Mouse (Mus musculus) liver (tissue): Measurements from ENCODE around the gene Chek2.
A peak's percentile ranks its signal among the peaks of the same experiment; 100 is the strongest.

Source experiments
- DNase-seq: peaks from one replicate; pipeline ENCODE4 v3.0.0-alpha.2; 2020; ENCODE audit warnings: mixed read lengths

Gene Chek2

GRCm38 (mm10) chr5:110839678-110840365 is at the start of gene Chek2, which contains the start of gene Hscb:
Chek2 (plus strand) TSS chr5:110839979.
Hscb (minus strand) TSS chr5:110839777.
- DNase-seq, result peak; percentile 97

- no peak for DNase-seq
These were observed 45.4 kb upstream of the Chek2 start for GRCm38 (mm10) chr5:110794363-110794762.

DNA sequence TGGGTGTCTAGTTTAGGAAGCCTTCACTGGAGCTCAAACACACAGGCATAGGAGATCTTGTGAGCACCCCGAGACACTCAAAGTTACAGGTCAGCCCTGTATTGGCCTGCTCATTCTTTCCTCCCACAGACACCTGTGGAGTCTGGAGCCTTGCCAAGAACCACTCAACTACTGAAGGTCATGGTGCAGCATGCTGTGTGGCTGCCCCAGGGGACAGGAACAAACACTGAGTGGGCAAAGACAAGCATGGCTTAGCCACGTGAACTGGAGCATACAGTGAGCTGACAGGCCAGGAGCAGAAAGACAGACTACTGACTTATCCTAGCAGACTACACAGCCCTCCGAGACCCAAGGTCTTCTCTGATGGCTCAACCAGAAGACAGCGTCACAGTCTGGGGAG is 42.1 kb upstream of the Chek2 start:
- peak; percentile 56 for DNase-seq

DNA sequence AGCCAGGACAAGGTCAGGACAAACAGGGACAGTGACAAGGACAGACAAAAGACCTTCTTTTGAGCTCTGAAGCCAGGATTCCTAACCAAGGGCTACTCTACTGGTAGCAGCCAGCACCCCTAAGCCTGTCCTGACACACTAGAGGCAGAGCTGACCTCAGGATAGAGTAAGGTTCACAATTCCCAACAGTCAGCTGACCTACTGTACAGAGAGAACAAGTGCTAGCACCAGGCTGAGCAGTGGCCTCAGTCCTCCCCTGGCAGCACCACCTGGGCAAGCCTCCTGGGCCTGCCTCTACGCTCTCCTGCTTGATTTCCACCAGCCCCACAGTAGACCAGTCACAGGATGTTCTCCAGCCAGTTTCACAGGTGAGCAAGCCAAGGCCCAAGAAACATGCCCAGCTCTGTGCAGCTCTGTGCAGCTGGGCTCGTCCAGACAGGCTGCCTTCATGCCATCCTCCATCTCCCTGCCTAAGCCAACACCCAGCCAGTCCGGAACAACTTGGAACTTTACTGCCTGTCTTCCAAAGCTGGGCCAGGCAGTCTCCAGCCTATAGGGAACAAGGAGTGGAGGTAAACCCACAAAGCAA is 38.6 kb upstream of the Chek2 start:
- DNase-seq, result no peak

GRCm38 (mm10) chr5:110802186-110802585 is 37.6 kb upstream of the Chek2 start:
- no peak for DNase-seq

- no peak for DNase-seq
These were observed 37.0 kb upstream of the Chek2 start for GRCm38 (mm10) chr5:110802809-110803208.

DNA sequence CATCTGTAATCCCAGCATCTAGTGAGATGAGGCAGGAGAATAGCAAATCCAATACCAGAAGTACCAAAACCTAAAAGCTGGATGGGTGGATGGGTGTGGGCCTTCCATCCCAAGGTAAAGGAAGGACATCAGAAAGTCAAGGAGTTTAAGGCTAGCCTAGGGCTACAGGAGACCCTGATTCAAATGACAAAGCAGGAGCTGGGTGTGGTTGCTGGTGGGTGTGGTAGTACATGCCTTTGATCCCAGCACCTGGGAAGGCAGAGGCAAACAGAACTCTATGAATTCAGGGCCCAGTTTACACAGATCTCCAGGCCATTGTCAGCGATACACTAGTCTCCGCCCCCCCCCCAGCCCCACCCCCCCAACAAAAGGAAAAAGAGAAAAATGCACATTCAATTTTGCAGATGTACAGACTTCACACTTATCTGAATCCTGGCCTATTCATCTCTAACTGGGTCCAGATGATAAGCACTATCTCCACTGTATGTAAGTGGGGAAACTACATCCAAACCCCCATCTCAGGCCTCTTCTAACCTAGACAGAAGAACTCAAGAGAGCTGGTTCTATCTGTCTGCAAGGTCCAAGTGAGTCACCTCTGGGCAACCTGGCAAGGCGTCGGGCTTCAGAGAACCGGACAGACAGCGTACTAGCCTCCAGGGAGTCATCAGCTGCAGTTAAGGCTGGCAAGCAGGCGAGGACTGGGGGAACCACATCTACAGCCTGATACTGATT is 35.6 kb upstream of the Chek2 start:
- DNase-seq, result no peak

GRCm38 (mm10) chr5:110806154-110806553 is 33.6 kb upstream of the Chek2 start:
- no peak for DNase-seq

DNA sequence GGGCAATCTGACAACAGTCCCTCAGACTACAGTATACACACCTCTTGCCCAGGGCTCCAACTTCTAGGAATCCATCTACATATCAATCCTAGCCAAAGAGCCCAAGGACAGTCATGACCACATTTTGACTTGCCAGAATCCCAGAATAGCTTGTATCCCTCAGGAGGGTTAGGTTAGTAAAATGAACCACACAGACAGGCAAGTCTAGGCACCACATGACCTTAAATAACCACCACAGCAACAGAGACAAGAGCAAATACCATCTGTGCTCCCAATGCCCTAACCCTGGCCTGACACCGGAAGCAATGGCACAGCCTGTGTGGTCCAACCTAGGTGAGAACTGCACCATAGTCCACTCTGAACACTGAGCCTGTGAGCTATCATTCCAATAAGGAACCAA is 33.1 kb upstream of the Chek2 start:
- no peak for DNase-seq

GRCm38 (mm10) chr5:110807453-110807852 is 32.3 kb upstream of the Chek2 start:
- DNase-seq, result no peak

DNA sequence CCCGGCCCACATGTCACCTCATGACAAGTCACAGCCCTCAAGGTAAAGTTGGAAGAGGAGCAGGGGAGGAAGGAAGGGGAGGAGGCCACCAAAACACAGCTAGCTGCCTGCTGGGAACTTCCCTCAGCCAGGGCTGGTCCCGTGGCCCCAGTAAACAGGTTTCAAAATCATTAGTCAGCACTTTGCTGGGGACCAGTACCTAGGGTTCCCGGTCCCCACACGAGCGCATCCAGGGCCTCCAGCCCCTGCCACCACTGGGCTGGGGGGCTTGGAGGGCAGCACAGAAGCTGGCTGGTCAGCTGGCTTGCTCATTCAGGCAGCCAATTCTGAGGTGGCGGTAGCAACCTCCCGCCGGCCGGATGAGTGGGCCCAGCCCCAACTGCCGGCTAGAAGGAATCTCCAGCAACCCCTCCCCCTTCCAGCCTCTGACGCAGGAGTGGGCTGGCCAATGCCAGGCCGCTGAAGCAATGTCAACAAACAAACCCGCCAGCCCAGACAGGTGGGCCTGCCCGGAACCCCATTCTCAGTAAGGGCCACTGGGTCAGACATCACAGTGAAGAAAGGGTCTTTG is 31.6 kb upstream of the Chek2 start:
- peak; percentile 91 for DNase-seq

- no peak for DNase-seq
These were observed 30.7 kb upstream of the Chek2 start for GRCm38 (mm10) chr5:110808821-110809666.

GRCm38 (mm10) chr5:110809667-110810325 is 30.0 kb upstream of the Chek2 start, which contains the start of gene Ulk1:
Ulk1 (minus strand) TSS chr5:110810097.
- DNase-seq, result peak; percentile 100

DNA sequence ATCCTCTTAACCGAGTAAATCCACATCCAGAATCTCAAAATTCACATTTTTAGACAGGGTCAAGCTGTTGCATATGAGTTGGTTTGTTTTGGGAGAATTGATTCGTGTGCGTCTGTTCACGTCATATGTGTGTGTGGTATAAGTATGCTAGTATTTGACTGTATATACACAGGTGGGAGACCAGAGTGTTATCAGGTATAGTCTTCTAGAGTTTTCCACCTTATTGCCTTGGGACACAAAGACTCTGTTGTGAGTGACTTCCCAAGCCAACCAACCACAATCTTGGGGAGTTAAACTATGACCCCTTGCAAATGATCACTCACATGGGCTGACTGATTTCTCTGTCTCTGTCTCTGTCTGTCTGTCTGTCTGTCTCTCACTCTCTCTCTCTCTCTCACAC is 15.4 kb upstream of the Chek2 start:
- DNase-seq, result no peak

DNA sequence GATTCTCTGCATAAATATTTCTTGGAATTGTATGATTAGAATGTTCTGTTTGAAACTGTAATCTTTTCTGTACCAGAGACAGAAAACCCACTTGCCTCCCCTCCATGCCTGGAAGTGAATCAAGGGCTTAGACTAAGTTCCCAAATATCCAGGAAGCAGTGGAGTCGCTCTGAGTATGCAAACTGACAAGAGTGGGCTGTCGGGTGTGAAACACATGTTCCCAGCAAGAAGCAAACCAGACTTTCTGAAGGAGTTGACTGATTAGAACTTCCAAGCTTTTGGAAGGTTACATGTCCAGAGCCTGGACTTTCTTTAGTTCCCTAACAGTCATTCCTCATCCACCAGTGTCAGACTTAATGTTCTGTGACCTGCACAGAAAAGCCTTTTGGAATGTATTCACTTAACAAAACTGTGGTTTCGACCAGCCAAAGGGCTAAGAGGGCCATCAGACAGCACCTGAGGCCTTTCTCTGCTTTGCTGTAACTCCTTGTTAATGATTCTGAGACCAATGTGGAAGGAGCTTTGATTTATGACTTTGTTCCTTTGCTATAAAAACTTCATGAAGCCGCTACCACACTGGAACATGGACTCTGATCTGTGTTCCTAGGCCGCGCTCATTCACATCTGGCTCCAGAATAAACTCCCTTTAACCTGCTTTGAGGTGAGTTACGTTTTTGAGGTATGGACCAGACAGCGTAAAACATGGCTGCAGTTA is 12.8 kb upstream of the Chek2 start:
- DNase-seq, result no peak

DNA sequence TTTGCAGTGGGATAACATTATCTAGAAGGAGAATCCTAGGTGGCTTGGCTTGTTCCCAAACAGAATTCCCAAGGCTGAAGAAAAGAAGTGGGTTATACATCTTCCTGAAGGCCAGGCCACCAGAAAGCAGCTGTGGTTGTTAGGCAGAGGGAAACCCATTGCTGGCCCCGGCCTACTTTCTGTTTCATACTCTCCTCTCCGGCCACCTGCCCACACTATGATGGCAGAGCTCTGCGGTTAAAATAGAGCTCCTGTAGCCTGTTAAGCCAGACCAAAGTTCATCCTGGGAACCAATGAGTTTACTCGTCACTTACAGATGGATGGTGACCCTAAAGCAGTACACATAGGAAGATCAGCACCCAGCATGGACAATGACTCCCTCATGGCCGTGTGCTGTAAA is 12.2 kb upstream of the Chek2 start:
- DNase-seq, result no peak

GRCm38 (mm10) chr5:110831036-110831720 is 8.6 kb upstream of the Chek2 start:
- no peak for DNase-seq

DNA sequence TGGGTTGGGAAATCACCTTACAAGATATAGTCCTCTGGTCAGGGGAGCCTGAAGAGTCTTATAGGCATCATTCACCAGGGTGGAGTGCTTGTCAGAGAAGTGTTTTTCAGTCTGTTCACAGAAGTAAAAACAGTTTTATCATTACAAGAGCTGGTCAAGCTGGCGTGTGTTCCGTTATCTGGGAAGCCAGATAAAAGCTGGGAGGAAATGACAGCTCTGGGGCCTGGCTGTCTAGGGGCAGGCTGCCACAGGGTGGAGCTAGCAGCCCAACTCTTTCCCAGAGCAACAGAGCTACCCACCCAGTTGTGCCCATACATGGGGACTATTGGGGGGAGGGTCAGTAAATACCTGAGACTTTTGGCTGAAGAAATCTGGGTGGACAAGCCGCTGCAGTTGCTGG is 3.8 kb upstream of the Chek2 start:
- peak; percentile 92 for DNase-seq

- DNase-seq, result peak; percentile 63
These were observed 1.8 kb upstream of the Chek2 start for GRCm38 (mm10) chr5:110838016-110838415.

DNA sequence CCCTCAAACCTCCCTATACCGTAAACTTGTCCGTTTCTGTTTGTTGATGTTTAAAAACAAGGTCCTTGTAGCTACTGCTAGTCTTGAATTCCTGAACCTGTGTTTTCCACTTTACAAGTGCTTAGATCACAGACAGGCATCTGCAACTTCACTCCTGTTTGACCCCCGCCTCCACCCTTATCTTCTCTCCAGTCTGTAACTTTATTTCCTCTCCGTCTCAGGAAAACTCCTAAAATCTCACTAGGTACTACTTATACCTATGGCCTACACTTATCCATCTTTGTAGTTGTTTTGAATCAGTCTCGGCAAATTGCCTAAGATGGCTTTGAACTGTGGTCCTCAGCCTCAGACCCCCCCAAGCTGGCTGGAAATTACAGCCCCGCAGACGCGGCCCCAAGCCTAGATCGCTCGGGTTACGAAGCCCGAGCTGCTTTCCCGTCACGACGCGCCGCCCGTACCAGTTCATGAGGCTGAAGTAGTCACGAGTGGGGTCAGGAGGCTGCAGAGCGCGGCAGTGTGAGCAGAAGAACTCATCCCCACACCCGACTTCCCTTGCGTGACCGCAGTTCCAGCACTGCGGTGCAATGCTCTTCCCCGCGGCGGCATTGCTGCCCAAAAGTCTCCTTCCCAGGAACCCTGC is 621 bp upstream of the Chek2 start:
- peak; percentile 68 for DNase-seq
